Mouse (Mus musculus) testis, postnatal 14 days (tissue): ENCODE data around the gene Adamts6.

Experiments used
- DNase-seq: peaks from one replicate; pipeline ENCODE4 v3.0.0; 2021; ENCODE audit warnings: low spot score

The Adamts6 gene

GRCm38 (mm10) chr13:104460287-104460686 lies 172.7 kb downstream of the Adamts6 start:
- DNase-seq, result no peak

- DNase-seq, result no peak
Measured at GRCm38 (mm10) chr13:104468061-104468460, 180.4 kb downstream of the Adamts6 start.

DNA sequence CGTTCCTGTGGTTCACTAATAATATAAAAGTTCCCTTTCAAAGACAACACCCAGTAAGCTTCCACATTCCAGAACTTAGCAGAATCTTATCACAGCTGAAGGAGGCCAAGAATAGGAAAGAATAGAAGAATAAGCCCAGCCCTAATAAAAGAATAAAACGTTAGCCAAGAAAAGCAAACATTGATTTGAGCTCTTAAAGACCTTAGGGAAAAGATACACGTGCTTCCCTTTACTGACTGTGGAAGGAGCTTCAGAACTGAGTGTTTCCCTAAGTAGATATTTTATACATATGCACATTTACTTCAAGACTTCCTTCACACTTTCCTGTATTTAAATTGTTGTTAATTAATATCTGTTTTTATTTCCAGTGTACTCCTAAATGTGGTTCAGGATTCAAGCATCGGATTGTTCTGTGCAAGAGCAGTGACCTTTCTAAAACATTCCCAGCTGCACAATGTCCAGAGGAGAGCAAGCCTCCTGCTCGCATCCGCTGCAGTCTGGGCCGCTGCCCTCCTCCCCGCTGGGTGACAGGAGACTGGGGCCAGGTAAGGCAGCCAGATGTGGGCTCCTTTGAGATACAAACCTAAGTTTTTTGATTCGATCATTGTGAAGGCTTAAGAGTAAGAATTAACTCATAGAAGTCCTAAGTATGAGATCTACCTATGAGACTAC lies 188.8 kb downstream of the Adamts6 start:
- no peak for DNase-seq

- no peak for DNase-seq
Measured at GRCm38 (mm10) chr13:104482426-104483089, 194.9 kb downstream of the Adamts6 start.

DNA sequence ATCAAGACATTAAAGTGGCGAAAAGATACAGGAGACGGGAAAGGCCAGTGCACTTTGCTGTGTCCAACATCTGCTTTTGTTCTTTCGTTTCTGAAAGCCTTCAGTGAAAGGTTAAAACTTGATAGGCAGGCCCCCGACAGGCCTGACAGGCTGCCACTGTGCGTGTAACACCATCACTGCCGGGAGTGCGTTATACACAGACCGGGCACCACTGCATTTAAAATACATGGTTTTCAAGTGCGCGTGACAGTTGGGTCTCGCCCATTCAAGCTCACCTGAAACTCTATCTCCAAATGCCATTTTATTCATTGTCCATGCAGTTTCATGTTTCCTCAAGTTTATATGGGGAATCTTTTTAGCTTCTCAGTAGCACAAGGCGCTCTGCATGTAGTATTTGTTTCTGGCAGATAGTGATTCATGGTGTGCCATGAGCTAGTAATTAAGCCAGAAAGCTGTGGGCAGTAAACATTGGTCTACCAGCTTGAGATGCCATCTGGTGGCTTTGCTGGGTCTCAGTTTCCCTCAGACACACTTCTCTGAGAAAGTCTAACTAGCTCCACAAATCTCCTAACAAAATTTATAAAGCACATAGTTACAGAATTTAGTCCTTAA lies 195.6 kb downstream of the Adamts6 start:
- no peak for DNase-seq

DNA sequence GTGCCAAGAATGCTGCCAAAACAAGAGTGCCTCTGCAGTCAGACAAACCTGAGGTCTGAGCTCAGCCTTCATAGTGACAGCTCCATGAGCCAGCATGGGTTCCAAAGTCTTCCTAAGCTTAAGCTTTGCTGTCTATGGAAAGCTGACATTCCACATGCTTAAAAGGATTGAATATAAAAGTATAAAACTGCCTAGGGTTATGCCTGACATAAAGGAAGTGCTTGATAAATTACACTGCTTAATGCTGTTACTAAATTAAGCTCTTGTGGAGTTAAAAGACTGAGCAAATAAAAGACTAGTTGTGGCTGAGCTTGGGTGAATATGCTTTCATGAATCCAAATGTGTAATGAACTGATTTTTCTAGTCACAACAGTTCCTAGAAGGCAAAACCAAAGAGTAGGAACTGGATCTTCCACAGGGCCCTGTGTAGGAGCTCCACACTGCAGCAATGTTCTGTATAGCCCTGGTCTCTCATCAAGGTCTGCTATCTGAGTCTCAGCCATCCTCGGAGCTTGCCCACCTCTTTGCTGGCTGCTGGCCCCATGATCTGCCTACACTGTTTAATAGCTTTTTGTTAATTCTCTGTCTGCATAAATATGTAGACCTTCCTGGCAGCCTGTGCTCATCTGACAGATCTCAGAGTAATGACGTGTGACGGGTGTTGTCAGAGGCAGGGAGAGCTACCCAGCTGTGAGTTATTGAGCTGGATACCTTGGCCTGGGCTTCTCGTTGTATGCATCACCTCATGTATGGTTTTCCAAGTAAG lies 203.6 kb downstream of the Adamts6 start:
- no peak for DNase-seq

GRCm38 (mm10) chr13:104493466-104493993 lies 205.9 kb downstream of the Adamts6 start:
- DNase-seq, result no peak

GRCm38 (mm10) chr13:104494200-104494873 lies 206.7 kb downstream of the Adamts6 start:
- DNase-seq, result no peak

- no peak for DNase-seq
Measured at GRCm38 (mm10) chr13:104497592-104497991, 210.0 kb downstream of the Adamts6 start.

- DNase-seq, result no peak
Measured at GRCm38 (mm10) chr13:104498669-104499068, 211.0 kb downstream of the Adamts6 start.

- peak; percentile 22 for DNase-seq
Measured at GRCm38 (mm10) chr13:104499116-104500040, 211.7 kb downstream of the Adamts6 start.

DNA sequence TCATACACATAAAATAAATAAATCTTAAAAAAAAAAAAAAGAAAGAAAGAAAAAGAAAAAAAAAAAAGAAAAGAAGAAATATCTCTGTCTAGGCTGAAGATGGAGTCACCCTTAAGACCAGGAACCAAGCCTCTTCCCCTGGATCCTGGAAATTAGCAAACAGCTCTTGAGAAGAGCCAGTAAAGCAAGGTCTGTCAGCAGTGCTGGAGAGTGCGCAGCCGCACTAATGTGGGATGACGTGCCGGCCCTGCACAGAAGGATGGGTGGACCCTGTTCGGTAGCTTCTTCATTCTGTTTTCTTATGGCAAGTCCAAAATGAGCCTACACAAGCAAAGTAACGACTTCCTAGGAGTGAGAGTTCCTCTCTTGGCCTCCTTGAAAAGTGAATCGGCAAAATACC lies 214.8 kb downstream of the Adamts6 start:
- DNase-seq, result no peak

DNA sequence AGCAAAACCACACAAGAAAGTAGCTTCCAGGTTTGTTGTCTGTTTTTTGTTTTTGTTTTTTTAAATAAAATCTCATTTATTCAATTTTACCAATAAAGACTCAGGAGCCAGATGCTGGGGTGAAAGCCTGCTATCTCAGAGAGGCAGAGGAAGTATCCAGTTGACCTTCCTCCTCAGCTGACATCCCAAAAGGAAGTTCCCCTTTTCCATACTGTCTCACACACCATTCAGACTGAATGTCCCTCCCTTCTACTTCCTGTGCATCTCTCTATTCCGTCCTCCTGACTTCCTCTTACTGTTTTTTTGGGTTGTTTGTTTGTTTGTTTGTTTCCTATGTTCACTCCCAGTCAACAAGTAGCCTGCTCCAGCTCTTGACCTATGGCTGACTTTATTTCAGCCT lies 216.4 kb downstream of the Adamts6 start:
- DNase-seq, result no peak

GRCm38 (mm10) chr13:104506165-104506875 lies 218.7 kb downstream of the Adamts6 start:
- DNase-seq, result no peak

DNA sequence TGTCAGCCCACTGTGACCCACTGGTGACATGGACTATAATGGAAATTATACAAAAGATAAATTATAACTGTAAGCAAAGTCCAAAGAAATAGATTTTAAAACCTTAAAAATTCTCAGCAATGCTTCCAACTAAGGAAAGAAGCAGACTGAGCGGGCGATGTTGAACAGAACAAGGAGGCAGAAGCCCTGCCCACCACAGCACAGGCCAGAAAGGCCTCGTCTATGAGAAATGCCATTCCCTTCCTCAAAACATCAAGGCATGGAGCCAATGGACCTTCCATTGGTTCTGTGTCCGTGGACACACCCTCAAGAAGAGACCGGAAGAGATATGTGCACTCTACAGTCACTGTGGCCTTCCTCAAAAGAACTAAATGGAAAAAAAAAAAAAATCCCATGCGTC lies 220.0 kb downstream of the Adamts6 start:
- DNase-seq, result no peak

GRCm38 (mm10) chr13:104509561-104510493 lies 222.2 kb downstream of the Adamts6 start:
- no peak for DNase-seq

DNA sequence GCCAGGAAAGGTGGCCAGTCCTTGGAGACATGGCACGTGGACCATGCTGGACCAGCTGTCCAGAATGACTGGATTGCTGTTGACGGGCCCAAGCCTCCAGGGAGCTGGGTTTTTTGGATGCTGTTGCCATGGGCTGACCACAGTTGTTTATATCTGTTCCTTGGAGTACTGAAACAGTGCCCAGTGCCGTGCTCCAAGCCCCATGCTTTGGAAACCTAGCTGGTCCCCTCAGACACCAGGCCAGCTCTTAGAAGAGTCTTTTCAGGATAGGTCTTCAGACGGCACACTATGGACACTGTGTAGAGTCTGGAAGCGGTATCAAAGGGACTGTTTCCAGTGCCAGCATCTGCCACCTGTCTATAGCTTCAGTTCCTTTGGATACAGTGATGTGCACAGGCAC lies 223.1 kb downstream of the Adamts6 start:
- DNase-seq, result no peak

DNA sequence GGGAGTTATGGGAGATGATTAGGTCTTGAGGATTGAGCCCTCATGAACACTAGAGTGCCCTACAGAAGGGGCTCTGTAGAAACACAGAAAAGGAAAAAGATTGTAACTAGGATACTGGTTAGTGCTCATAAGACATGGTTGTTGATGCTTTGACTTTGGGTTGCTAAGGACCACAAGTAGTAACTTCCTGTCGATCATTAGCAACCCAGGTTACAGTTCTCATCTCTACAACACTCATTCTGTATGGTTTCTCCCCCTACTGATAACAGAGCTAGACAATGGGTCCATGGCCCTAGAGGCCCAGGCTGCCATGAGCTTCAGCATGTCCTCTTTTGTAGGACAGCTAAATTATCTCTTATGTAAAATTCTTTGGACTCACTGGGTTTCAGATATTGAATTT lies 227.4 kb downstream of the Adamts6 start:
- DNase-seq, result no peak

GRCm38 (mm10) chr13:104516146-104516545 lies 228.5 kb downstream of the Adamts6 start:
- DNase-seq, result no peak
